Comparison of ENCODE assay signal across 9 mouse cellular contexts in the genomic region with DNA sequence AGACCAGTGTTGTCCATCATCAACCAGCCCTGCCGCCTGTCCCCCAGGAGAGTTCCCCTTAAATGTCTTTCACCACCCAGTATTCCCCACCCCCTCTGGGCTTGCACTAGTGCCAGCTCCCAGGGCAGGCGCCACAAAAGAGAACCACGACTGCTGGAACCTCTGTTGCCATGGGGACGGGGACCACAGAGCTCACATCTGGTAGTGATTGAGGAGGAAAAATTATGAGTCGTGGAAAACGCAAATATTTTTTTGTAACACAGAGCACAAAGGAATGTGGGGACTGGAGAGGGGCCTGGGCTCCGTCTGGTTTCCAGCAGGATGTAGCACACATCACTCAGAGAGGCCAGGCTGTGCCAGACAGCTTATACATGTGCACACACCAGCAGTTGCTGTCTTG. TPM values are rescaled to one million over a fixed set of nuclear protein-coding genes. Genes with fewer than 3 reads are reported as not detected.
A peak's percentile ranks its signal among the peaks of the same experiment; 100 is the strongest.
DNase-seq lines count a peak whose midpoint lies in the region; ATAC-seq and TF ChIP-seq lines count a peak whose summit lies in the region.
"Had no signal": no experiment of that assay in that cellular context is flagged by ENCODE, and none has a peak within 500 bp of the region (broad histone marks: within the 10 kb centered on the region; RNA-seq: fewer than 3 reads in every experiment).

No protein-coding gene starts in this region.

- H3K9me3 ChIP-seq in hindbrain, postnatal 0 days (ENCODE audit: low read length), result no peaks in the 10 kb centered on the region

- 16% methylated on average over 7 of the region's 7 CpGs for WGBS in hindbrain, postnatal 0 days

- intact Hi-C loops in gastrocnemius, adult 2 months (cut with DNase I), result loop anchor here (5.0 kb wide), 1 partner anchor 47 kb away; no protein-coding TSS in a partner anchor

- no peak overlapping the region for H3K9ac ChIP-seq in hindbrain, postnatal 0 days (replicated peaks; ENCODE audit: low read length)

- DNase-seq in right cerebral cortex, postnatal 10 days (ENCODE audit: low spot score in 2 of 2), result peak; percentile 57 to 74
- no peak for DNase-seq in right cerebral cortex, postnatal 25 days
- DNase-seq in gastrocnemius, adult 2 months, result peak; percentile 85
- DNase-seq in hindbrain, postnatal 0 days (ENCODE audit: low spot score), result peak; percentile 44
- peak; percentile 74 for DNase-seq in neural tube, embryonic 10.5 days (ENCODE audit: extremely low spot score, low spot score)
- no peak for DNase-seq in urinary bladder, postnatal 4 days (ENCODE audit: low spot score in 2 of 2)
- DNase-seq in B cell, adult 2 months, result no peak
- no peak for DNase-seq in thymus, postnatal 10 days (ENCODE audit: low spot score in 2 of 2)

- H3K27me3 ChIP-seq in hindbrain, postnatal 0 days (ENCODE audit: insufficient read depth, low read length), result peaks cover 16% of the 10 kb centered on the region

- ATAC-seq in hindbrain, postnatal 0 days, result no peak

- peaks cover 14% of the 10 kb centered on the region; the same call in 1 of the 2 replicates for H3K4me1 ChIP-seq in hindbrain, postnatal 0 days (ENCODE audit: insufficient read depth, low read length)

- H3K4me2 ChIP-seq in hindbrain, postnatal 0 days (ENCODE audit: low read depth, low read length), result no peak overlapping the region

- TF ChIP-seq CTCF in gastrocnemius, adult 2 months (IDR thresholded peaks at IDR 0.05), result no peak
- TF ChIP-seq CTCF in hindbrain, postnatal 0 days (IDR thresholded peaks at IDR 0.05; ENCODE audit: low read depth), result no peak

- H3K27ac ChIP-seq in gastrocnemius, adult 2 months, result peak overlapping the region; percentile 50
- no peak overlapping the region for H3K27ac ChIP-seq in hindbrain, postnatal 0 days
- H3K27ac ChIP-seq: macrophage had no signal

- H3K36me3 ChIP-seq in hindbrain, postnatal 0 days (ENCODE audit: insufficient read depth, low read length), result no peaks in the 10 kb centered on the region

- H3K4me3 ChIP-seq in gastrocnemius, adult 2 months, result no peak overlapping the region
- no peak overlapping the region for H3K4me3 ChIP-seq in hindbrain, postnatal 0 days (ENCODE audit: low read length)

RNA-seq across cellular contexts. Expression of a gene that starts 12.6 kb away (rescaled TPM):
- 1 to 10 TPM; 3.6 to 5.2 TPM for total RNA-seq in gastrocnemius, adult 2 months (2021)
- total RNA-seq in hindbrain, postnatal 0 days (2014; rRNA removed), result 15.5 and 15.6 TPM in 2 replicates
- polyA plus RNA-seq in hindbrain, postnatal 0 days (2015; fragmentation: Nextera tagmentation; extraction: Ambion mirVana), result 2.0 and 2.3 TPM in 2 replicates

RNA-seq across cellular contexts. Expression of a gene that starts 23.2 kb away (rescaled TPM):
- not detected for total RNA-seq in gastrocnemius, adult 2 months (2021)
- total RNA-seq in hindbrain, postnatal 0 days (2014; rRNA removed), result 6.1 and 9.1 TPM in 2 replicates
- 6.3 and 6.4 TPM in 2 replicates for polyA plus RNA-seq in hindbrain, postnatal 0 days (2015; fragmentation: Nextera tagmentation; extraction: Ambion mirVana)
- polyA plus RNA-seq: macrophage had no signal

RNA-seq across cellular contexts. Expression of a gene that starts 28.5 kb away (rescaled TPM):
- total RNA-seq in gastrocnemius, adult 2 months (2021), result 1 to 10 TPM; 1.3 to 2.1 TPM
- total RNA-seq in hindbrain, postnatal 0 days (2014; rRNA removed), result 3.3 and 7.0 TPM in 2 replicates
- 1.9 TPM in 2 replicates for polyA plus RNA-seq in hindbrain, postnatal 0 days (2015; fragmentation: Nextera tagmentation; extraction: Ambion mirVana)

RNA-seq across cellular contexts. Expression of a gene that starts 50.3 kb away (rescaled TPM):
- total RNA-seq in gastrocnemius, adult 2 months (2021), result 10 to 100 TPM; 20.5 to 23.6 TPM
- total RNA-seq in hindbrain, postnatal 0 days (2014; rRNA removed), result 176 and 190 TPM in 2 replicates
- polyA plus RNA-seq in hindbrain, postnatal 0 days (2015; fragmentation: Nextera tagmentation; extraction: Ambion mirVana), result 69.6 and 80.5 TPM in 2 replicates

Comparison
In these comparisons a context has a peak if more than half of its experiments do, and no peak if none do; other contexts are left out.
1. DNase-seq: peak in right cerebral cortex, postnatal 10 days (2 of 2), gastrocnemius, adult 2 months (single experiment), hindbrain, postnatal 0 days (single experiment) and neural tube, embryonic 10.5 days (single experiment); none in right cerebral cortex, postnatal 25 days (single experiment), urinary bladder, postnatal 4 days (0 of 2), B cell, adult 2 months (0 of 2) and thymus, postnatal 10 days (0 of 2).